Mouse (Mus musculus): ENCODE data around the gene Tmc2. TPM values are rescaled to one million over a fixed set of nuclear protein-coding genes. Genes with fewer than 3 reads are reported as not detected.

The Tmc2 gene
- total and polyA plus RNA-seq, 3 experiments = 0.05 TPM; not detected in 2

DNA sequence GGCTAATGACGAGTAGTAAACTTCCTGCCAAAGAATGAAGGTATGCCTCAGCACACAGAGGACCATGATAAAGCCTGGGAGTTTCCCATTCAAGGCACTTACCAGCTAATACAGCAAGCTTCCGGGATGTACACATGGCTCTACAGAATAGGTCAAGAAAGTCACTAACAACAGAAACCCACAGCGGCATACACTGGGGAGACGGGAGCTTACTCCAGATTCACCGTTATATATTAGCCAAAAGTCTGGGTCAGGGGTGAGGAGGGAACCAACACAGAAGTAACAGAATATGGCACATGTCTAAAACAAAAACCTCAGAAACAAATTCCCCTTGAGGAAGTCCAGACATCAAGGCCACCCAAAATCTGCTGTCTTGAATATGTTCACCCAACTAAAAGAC lies 32.3 kb upstream of the Tmc2 start:
- peaks cover 11% of the 10 kb centered on the region for H3K27me3 ChIP-seq (ENCODE audit: insufficient read depth, low read length)
- H3K4me1 ChIP-seq (ENCODE audit: insufficient read depth, low read depth, low read length) = no peaks in the 10 kb centered on the region
- DNase-seq (ENCODE audit: low spot score) (no peak), ATAC-seq (ENCODE audit: extremely low read depth, insufficient number of reproducible peaks, low FRiP score, poor library complexity, severe bottlenecking) (no peak)
- peaks cover 21% of the 10 kb centered on the region for H3K36me3 ChIP-seq (replicated peaks)
- H3K4me3 ChIP-seq (ENCODE audit: low read depth, low read length) = no peak overlapping the region
- TF ChIP-seq GATA2 (IDR thresholded peaks at IDR 0.05; ENCODE audit: borderline replicate concordance, low read depth, low read length) (no peak), TAL1 (conservative IDR thresholded peaks at IDR 0.05; ENCODE audit: low read depth, low read length) (no peak), CTCF (IDR thresholded peaks at IDR 0.05; ENCODE audit: low read depth, low read length) (no peak), POLR2AphosphoS5 (IDR thresholded peaks at IDR 0.05; ENCODE audit: insufficient replicate concordance, low read depth, low read length) (no peak), GATA1 (IDR thresholded peaks at IDR 0.05; ENCODE audit: borderline replicate concordance, low read length) (no peak)
- H3K9me3 ChIP-seq (replicated peaks) = no peaks in the 10 kb centered on the region

DNA sequence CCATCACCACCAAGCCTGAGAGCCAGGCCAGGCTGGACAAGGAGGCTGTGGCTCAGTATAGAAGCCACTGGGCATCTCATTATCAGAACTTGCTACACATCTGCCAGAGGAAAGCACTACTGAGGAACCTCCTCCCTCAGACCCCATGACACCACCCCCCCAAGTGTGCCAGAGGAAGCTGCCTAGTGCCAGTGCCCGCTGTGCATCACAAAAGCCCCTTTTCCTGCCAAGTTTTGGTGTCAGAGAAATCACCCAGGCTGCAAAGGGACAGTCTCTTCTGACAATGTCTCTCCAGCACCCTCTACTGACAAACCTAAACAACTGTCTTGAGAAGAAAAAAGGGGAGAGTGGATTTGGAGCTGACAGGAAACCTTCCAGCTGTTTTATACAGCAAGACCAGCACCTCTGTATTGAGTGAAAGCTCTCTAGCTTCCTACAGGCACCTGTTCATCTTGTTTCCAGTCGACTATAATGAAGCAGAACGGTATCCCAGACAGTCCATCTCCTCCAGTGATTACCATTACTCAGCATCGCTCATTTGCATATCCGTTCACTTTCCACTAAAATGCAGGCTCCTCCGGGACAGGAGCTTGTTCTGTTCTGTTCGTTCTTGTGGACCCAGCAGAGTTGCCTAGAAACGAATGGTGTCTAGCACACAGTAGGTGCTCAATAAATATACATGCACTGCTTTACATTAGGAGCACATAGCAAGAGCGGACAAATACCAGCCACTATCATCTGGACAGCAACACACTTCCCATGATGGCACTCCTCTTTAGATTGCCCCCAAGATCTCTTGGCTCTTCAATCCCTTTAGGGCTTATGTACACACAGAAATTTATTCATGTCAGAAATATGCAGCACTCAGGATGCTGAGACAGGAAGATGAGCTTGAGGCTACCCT lies 28.4 kb upstream of the Tmc2 start:
- TF ChIP-seq CTCF (IDR thresholded peaks at IDR 0.05; ENCODE audit: low read depth, low read length) (no peak), TAL1 (conservative IDR thresholded peaks at IDR 0.05; ENCODE audit: low read depth, low read length) (no peak), POLR2AphosphoS5 (IDR thresholded peaks at IDR 0.05; ENCODE audit: insufficient replicate concordance, low read depth, low read length) (no peak; the same call in 1 of the 2 replicates), GATA1 (IDR thresholded peaks at IDR 0.05; ENCODE audit: borderline replicate concordance, low read length) (no peak), GATA2 (IDR thresholded peaks at IDR 0.05; ENCODE audit: borderline replicate concordance, low read depth, low read length) (no peak)
- H3K9me3 ChIP-seq (replicated peaks) = no peaks in the 10 kb centered on the region
- H3K36me3 ChIP-seq (replicated peaks) = peaks cover 55% of the 10 kb centered on the region
- DNase-seq (ENCODE audit: low spot score) (peak; percentile 18), ATAC-seq (ENCODE audit: extremely low read depth, insufficient number of reproducible peaks, low FRiP score, poor library complexity, severe bottlenecking) (no peak)
- no peaks in the 10 kb centered on the region for H3K4me1 ChIP-seq (ENCODE audit: insufficient read depth, low read depth, low read length)
- no peaks in the 10 kb centered on the region for H3K27me3 ChIP-seq (ENCODE audit: insufficient read depth, low read length)
- H3K4me3 ChIP-seq (ENCODE audit: low read depth, low read length) = no peak overlapping the region

DNA sequence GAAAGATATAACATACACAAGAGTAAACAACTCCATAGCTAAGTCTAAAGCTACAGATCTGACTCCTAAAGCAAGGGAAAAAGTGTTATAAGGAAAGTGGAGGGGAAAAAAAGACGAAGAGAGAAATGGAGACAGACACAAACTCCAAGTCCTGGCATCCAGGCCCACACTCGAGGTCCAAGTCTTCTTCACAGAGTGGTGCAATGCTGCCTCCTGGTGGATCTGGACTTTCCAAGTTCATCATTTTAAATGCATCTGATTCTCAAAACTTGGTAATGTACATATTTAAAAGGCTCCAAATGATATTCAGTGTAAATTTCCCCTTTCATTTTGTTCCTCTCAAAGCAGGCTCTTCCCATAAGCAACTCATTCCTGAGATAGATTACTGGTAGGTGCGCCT lies 27.1 kb upstream of the Tmc2 start:
- H3K36me3 ChIP-seq (replicated peaks) = peaks cover 68% of the 10 kb centered on the region
- peaks cover 8% of the 10 kb centered on the region for H3K4me1 ChIP-seq (ENCODE audit: insufficient read depth, low read depth, low read length)
- no peak overlapping the region for H3K4me3 ChIP-seq (ENCODE audit: low read depth, low read length)
- DNase-seq (ENCODE audit: low spot score) (no peak), ATAC-seq (ENCODE audit: extremely low read depth, insufficient number of reproducible peaks, low FRiP score, poor library complexity, severe bottlenecking) (no peak)
- H3K27me3 ChIP-seq (ENCODE audit: insufficient read depth, low read length) = no peaks in the 10 kb centered on the region
- TF ChIP-seq TAL1 (conservative IDR thresholded peaks at IDR 0.05; ENCODE audit: low read depth, low read length) (no peak), CTCF (IDR thresholded peaks at IDR 0.05; ENCODE audit: low read depth, low read length) (0 out of 2 replicates have a peak, but pooled peaks have one; percentile 35)
- H3K9me3 ChIP-seq (replicated peaks) = no peaks in the 10 kb centered on the region

DNA sequence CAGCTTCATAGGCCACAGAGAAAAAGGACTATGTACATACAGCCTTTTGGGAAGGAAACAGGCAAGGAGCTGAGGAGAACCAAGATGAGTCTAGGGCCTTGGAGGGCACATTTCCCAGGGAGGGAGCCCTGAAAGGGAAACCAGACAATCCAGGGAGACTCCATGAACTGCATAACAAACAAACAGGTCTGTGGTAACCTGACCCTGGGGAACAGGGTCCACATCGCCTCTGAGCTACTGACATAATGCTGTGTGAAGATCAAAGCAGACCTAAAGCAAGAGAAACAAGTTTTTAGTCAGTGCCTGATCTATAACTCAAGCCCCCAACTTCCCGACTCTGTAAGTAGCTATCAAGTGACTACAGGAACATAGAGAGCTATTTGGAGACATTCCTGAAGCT lies 23.3 kb upstream of the Tmc2 start:
- H3K4me1 ChIP-seq (ENCODE audit: insufficient read depth, low read depth, low read length) = peaks cover 23% of the 10 kb centered on the region
- ATAC-seq (ENCODE audit: extremely low read depth, insufficient number of reproducible peaks, low FRiP score, poor library complexity, severe bottlenecking) (no peak), DNase-seq (ENCODE audit: low spot score) (no peak)
- no peaks in the 10 kb centered on the region for H3K27me3 ChIP-seq (ENCODE audit: insufficient read depth, low read length)
- TF ChIP-seq GATA2 (IDR thresholded peaks at IDR 0.05; ENCODE audit: borderline replicate concordance, low read depth, low read length) (no peak), GATA1 (IDR thresholded peaks at IDR 0.05; ENCODE audit: borderline replicate concordance, low read length) (no peak), TAL1 (conservative IDR thresholded peaks at IDR 0.05; ENCODE audit: low read depth, low read length) (no peak), POLR2AphosphoS5 (IDR thresholded peaks at IDR 0.05; ENCODE audit: insufficient replicate concordance, low read depth, low read length) (no peak), CTCF (IDR thresholded peaks at IDR 0.05; ENCODE audit: low read depth, low read length) (no peak)
- H3K9me3 ChIP-seq (replicated peaks) = no peaks in the 10 kb centered on the region
- peaks cover 93% of the 10 kb centered on the region for H3K36me3 ChIP-seq (replicated peaks)
- no peak overlapping the region for H3K4me3 ChIP-seq (ENCODE audit: low read depth, low read length)

DNA sequence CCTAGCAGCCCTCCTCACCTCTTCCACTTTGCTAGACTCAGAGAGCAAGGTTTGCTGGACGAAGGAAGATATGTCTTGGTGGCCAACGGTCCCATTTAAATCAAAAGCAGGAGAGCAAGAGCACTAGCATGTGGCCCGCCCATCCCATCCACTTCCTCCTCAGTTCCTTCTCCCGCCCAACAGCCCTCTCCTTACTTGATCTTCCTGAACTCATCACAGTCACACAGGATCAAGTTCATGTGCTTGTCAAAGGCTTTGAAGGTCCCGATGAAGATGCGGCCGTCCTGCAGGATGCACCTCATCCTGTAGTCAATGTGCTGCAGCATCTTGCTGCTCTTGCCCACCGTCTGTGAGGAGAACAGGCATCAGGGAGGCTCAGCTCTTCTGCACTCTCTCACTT lies 18.2 kb upstream of the Tmc2 start:
- no peaks in the 10 kb centered on the region for H3K9me3 ChIP-seq (replicated peaks)
- no peak for ATAC-seq (ENCODE audit: extremely low read depth, insufficient number of reproducible peaks, low FRiP score, poor library complexity, severe bottlenecking)
- H3K4me1 ChIP-seq (ENCODE audit: insufficient read depth, low read depth, low read length) = peaks cover 43% of the 10 kb centered on the region
- TF ChIP-seq GATA1 (IDR thresholded peaks at IDR 0.05; ENCODE audit: borderline replicate concordance, low read length) (no peak), GATA2 (IDR thresholded peaks at IDR 0.05; ENCODE audit: borderline replicate concordance, low read depth, low read length) (no peak), TAL1 (conservative IDR thresholded peaks at IDR 0.05; ENCODE audit: low read depth, low read length) (no peak), CTCF (IDR thresholded peaks at IDR 0.05; ENCODE audit: low read depth, low read length) (no peak), POLR2AphosphoS5 (IDR thresholded peaks at IDR 0.05; ENCODE audit: insufficient replicate concordance, low read depth, low read length) (no peak)
- H3K36me3 ChIP-seq (replicated peaks) = peaks cover 54% of the 10 kb centered on the region
- no peaks in the 10 kb centered on the region for H3K27me3 ChIP-seq (ENCODE audit: insufficient read depth, low read length)
- DNase-seq (ENCODE audit: low spot score) = no peak
- peak overlapping the region; percentile 94 for H3K4me3 ChIP-seq (ENCODE audit: low read depth, low read length)

DNA sequence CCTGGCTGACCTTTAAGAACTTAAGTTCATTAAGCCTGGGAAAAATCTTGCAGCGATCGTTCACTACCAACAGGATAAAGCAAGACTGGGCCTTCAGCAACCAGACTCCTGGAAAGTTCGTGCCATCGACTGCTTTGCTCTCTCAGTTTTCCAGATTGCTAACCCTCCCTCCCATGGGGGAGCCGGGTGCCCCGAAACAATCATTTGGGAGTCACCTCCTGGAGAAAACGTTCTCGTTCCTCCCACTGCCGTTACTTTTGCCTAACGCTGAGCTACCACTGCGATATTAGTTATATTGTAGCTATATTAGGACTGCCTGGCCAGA lies 16.7 kb upstream of the Tmc2 start:
- no peak; the same call in 1 of the 2 replicates for ATAC-seq (ENCODE audit: extremely low read depth, insufficient number of reproducible peaks, low FRiP score, poor library complexity, severe bottlenecking)

More for the DNA sequence above, 16.7 kb upstream of the Tmc2 start:
- peaks cover 32% of the 10 kb centered on the region for H3K4me1 ChIP-seq (ENCODE audit: insufficient read depth, low read depth, low read length)
- peak; percentile 25 for DNase-seq (ENCODE audit: low spot score)
- peaks cover 39% of the 10 kb centered on the region for H3K36me3 ChIP-seq (replicated peaks)
- TF ChIP-seq GATA2 (IDR thresholded peaks at IDR 0.05; ENCODE audit: borderline replicate concordance, low read depth, low read length) = no peak
- no peak for TF ChIP-seq CTCF (IDR thresholded peaks at IDR 0.05; ENCODE audit: low read depth, low read length)
- TF ChIP-seq POLR2AphosphoS5 (IDR thresholded peaks at IDR 0.05; ENCODE audit: insufficient replicate concordance, low read depth, low read length) = no peak
- TF ChIP-seq TAL1 (conservative IDR thresholded peaks at IDR 0.05; ENCODE audit: low read depth, low read length) = no peak
- TF ChIP-seq GATA1 (IDR thresholded peaks at IDR 0.05; ENCODE audit: borderline replicate concordance, low read length) = no peak
- H3K27me3 ChIP-seq (ENCODE audit: insufficient read depth, low read length) = 0 out of 2 replicates have a peak, but pooled peaks cover 3% of the 10 kb centered on the region
- no peaks in the 10 kb centered on the region for H3K9me3 ChIP-seq (replicated peaks)
- peak overlapping the region; percentile 94 for H3K4me3 ChIP-seq (ENCODE audit: low read depth, low read length)

Data from G1E (cell line).